Mouse (Mus musculus): ENCODE results near the gene Vamp4.

DNA sequence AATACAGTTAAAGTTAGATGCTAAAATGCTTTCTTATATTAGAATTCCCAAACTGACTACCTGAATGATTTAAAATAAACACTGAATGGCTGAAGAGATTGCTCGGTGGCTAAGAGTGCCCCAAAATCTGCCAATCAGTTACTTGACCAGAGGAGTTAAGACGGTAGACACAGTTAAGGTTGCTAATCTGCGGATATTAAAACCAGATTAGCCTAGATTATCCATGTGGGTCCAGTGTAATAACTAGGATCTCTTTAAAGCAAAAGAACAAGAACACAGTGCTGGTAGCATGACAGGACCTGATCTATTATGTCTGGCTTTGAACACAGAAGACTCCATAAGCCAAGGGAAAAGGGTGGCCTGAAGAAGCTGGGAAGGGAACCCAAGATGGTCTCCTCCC, 16.1 kb upstream of the Vamp4 start:
- TF ChIP-seq MAFK (IDR thresholded peaks at IDR 0.05; ENCODE audit: insufficient read depth, low read depth, low read length), result no peak
- no peak for TF ChIP-seq ZNF384 (IDR thresholded peaks at IDR 0.05; ENCODE audit: low read depth, low read length)
